Mouse (Mus musculus): ENCODE measurements around the gene Vmn2r29.
"Not testable (repeated sequence)": the region's sequence is repeated elsewhere in the genome, so short reads cannot be mapped to it uniquely, and the experiment has no call there.

Gene Vmn2r29

DNA sequence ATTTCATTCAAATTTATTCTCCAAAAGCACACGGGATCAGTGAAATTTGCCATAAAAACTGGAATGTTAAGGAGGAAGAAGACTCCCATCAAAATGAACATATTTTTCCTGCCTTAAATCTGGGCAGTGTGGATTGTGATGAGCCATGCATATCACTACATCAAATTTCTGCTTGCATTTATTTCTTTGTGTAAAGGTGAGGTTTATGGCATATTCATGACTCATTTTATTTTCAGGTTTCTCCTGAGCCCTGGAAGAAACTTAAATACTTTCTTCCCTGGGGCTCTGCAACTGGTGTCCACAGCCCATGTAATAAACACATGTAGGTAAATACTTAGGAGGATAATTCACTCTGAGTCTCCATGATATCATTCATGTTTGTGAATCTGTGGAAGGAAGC lies at the start of gene Vmn2r29:
TSS of gene Vmn2r29 (minus strand) at position 101 of the 400 bp plus-strand sequence.
- not testable (repeated sequence) for DNase-seq

DNA sequence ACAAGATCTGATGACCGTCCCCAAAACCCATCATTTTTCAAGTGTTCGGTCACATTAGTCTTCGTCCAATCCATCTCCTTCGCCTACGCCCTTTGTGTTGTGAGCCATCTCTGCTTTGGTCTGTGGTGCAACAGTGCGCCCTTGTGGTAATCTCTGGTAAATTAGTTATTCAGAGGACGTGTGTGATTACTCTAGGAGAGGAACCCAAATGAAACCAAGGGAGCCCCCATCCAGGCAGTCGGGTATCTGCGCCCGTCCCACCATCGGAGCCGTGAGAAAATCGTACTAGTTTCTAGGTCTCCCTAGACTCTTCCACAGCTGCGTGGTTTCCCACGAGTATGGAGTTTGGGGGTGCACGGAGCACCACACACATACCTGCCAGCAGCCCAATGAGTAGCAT lies 48.5 kb upstream of the Vmn2r29 start:
- peak; percentile 32 to 61 for DNase-seq

DNA sequence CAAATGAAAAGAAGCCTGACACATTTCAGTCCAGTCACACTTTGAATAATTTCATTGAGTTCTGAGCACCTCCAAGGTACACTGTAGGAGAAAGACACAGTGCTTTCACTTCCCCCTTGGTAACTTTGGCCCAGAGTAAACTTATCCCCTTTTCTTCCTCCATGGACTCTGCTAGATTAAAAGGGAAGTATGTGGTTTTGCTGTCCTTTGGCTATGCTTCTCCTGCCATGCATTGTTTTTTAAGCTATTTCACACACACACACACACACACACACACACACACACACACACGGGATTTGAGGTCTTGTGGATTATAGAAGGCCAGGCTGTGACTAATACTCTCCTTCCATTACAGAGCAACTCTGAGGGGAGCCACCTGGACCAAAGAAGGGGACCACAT lies 34.3 kb upstream of the Vmn2r29 start:
- no peak for DNase-seq

DNA sequence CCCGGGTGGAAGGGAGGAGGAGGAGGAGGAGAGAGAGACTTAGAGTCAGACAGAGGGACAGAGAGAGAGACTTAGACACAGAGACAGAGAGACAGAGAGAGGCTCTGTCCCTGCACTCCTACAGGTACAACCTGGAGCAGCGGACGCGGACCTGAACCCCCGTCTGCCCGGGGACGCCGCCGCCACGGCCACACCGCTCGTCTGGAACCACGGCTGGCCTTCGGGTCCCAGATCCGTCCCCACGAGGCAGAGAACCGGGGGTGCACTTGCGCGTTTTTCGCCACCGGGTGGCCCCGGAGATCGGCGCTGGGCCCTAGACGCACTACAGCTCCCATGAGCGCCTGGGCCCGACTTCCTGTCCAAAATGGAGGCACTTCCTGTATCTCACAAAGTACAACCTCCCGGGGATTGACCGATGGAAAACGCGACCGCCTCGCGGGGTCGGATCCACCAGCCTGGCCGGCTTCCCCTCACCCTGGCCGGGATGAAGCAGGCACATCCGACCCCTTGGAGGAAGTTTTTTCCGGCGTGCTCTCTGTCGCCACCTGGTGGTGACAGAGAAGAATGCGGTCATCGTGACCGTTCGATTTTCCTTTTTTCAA lies 30.9 kb upstream of the Vmn2r29 start, which contains the start of gene Gm45844:
TSS of gene Gm45844 (minus strand) at position 324 of the 602 bp plus-strand sequence.
- peak; percentile 90 to 94 for DNase-seq

DNA sequence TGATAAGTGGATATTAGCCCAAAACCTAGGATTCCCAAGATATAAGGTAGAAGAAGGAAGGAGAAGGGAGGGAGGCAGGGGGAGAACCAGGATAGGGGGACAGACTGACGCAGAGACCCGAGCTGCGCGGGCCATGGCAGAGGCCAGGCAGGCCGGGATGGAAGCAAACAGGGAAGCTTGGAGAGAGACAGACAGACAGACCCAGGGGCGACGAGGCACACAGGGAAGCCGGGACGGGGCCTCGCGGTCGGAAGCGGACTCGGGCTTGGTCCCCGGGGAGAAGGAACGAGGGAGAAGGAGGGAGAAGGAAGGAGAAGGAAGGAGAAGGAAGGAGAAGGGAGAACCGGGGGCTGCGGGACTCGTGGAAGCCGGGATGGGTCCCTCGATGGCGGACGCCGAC lies 30.4 kb upstream of the Vmn2r29 start:
- DNase-seq = peak in 1 of 2 experiments; percentile 21

DNA sequence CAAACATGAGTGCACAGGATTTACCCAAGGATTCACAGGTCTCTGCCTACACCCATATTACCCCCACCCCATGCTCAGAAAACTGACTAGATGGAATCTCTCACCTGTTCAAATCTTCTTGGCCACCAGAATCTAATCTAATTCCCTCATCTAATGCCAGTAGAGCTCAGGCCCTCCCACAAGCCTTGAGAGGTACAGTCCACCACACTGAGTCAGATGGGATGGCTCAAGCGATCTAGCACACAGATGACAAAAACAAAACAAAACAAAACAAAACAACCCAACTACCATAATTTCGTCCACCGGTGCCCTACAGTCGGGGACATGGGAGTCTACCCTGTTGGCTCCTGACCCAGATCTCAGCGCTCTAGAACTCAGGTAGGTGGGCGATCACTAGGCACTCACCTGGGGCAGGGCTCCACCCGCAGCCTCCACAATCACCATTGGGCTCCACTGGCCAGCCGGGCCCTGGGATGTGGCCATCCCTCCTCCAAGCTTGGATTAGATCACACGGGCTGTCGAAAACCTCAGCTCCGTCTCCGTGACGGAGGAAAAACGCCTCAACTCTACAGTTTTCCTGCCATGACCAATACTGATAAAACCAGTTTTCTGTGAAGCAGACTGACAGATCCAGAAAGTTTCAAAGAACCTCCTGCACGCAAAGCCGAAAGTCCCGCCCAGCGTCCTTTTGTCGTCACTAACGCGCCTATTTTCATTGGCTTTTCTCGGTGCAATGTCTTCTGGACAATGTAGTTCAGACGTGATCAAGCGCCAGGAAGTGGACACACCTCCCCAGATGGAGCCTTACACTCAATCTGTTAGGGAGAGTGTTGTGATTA lies 37.6 kb downstream of the Vmn2r29 start, which contains the start of gene Zfp772:
TSS of gene Zfp772 (minus strand) at position 686 of the 839 bp plus-strand sequence.
- peak; percentile 47 to 57 for DNase-seq

DNA sequence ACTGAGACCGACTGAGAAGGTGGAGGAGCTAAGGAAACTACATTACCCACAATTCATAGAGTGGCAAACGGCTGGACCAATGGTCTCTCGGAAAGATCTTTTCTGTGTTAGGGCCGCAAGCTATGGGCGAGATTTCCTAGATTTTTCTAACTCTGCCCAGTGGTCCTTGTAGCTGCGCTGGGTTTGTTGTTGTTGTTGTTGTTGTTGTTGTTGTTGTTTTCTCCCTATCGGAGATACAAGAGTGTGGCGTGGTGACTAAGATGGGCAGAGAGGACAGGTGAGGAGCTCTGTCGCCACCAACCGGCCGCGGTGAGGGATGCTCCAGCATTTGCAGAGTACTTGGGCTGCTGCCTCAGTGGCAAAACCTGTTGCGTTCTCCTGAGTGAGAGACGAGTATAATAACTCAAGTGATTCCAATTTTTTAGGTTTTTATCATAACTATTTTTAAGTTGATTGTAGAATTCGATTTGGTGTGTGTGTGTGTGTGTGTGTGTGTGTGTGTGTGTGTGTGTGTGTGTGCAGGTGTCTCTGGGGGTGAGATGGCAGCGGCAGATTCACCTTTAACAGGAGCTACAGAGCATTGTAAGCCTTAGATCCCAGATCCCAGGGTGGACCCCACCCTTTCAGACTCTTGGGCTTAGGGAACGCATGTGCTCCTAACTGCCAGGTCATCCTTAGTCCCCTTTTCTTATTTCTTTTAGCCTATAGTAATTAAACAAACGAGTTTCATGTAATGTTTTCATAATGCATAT lies 58.8 kb downstream of the Vmn2r29 start:
- DNase-seq = peak; percentile 37 to 69

DNA sequence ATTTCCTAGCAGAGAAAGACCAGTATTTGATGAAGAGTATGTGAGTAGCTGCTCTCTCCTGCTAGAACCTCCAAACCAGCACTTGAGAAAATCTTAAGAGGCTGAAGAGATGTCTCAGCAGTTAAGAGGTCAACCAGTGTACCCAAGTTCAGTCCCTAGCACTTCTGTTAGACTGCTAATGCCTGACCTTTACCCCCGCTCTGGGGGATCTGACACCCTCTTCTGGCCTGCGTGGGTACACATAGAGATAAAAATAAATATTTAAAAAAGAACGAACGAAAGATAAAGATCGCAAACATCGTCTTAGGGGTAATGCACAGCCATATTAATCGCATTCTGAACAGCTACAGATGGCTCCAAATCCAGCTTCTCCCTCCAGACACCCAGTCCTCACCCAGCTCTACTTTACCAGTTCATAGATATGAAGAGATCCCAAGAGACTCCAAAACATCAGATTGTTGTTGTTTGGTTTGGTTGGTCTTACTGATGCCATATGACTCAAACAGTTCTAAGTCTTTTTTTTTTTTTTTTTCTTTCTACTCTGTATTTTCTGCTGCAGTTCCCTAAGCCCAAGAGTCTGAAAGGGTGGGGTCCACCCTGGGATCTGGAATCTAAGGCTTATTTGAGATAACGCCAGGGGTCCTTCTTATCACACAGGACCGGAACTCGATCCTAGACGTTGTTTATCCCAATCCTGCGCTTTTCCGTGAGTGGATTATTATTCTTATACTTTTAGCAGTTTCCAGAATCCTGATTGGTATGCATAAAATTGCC lies 59.5 kb downstream of the Vmn2r29 start:
- DNase-seq = no peak

DNA sequence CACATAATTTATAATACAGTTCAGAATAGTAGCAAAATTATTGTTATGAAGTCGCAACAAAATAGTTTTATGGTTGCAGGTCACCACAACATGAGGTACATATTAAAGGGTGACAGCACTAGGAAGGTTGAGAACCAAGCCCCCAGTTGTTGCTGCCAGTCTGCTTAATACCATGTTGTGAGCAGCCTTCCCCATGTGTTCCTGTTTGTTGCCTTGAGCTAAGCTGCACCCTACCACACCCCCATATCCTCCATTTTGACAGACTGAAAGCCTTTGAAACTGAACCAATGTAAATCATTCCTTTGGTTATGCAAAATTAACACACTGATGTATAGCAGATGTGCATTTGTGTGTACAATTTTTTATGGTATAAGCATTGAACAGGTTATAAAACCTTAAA lies 61.2 kb downstream of the Vmn2r29 start:
- DNase-seq = no peak
